Mouse (Mus musculus) MEL (cell line): Measurements from ENCODE around the gene Pf4.

ENCODE experiments used
- CTCF ChIP-seq, 3 experiments: IDR thresholded peaks in 2 of 3; conservative IDR thresholded peaks in 1 of 3; 2 replicates each; pipeline ENCODE4 v1.5.1; 2011 to 2012; ENCODE audit warnings: low read length in 3 of 3, low read depth in 2 of 3, mild to moderate bottlenecking in 2 of 3, improper control_type of control experiment in 1 of 3, inconsistent platforms in 1 of 3, mixed read lengths in 1 of 3, moderate library complexity in 1 of 3; ENCODE audit not compliant: control insufficient read depth in 1 of 3, insufficient read depth in 1 of 3, poor library complexity in 1 of 3, severe bottlenecking in 1 of 3
- MAZ ChIP-seq: IDR thresholded peaks from 2 replicates; pipeline ENCODE4 v1.6.1; 2012; ENCODE audit warnings: low read depth, mild to moderate bottlenecking, inconsistent platforms, low read length, improper control_type of control experiment
- MYB ChIP-seq: IDR thresholded peaks from 2 replicates; pipeline ENCODE4 v1.6.1; 2011; ENCODE audit warnings: mild to moderate bottlenecking, low read depth, low read length, improper control_type of control experiment
- POLR2A ChIP-seq, 2 experiments: IDR thresholded peaks; 2 replicates each; pipeline ENCODE4 v1.6.1; 2011 to 2012; ENCODE audit warnings: low read length in 2 of 2, mild to moderate bottlenecking in 2 of 2, control low read depth in 1 of 2, improper control_type of control experiment in 1 of 2, low read depth in 1 of 2, moderate library complexity in 1 of 2; ENCODE audit not compliant: control insufficient read depth in 1 of 2, insufficient read depth in 1 of 2, poor library complexity in 1 of 2
- TBP ChIP-seq: IDR thresholded peaks from 2 replicates; pipeline ENCODE4 v1.8.0; 2011; ENCODE audit warnings: low read depth, low read length, improper control_type of control experiment
- USF1 ChIP-seq: IDR thresholded peaks from 2 replicates; pipeline ENCODE4 v1.6.1; 2014; ENCODE audit warnings: low read depth, mild to moderate bottlenecking, inconsistent platforms, low read length, improper control_type of control experiment, moderate library complexity

DNA sequence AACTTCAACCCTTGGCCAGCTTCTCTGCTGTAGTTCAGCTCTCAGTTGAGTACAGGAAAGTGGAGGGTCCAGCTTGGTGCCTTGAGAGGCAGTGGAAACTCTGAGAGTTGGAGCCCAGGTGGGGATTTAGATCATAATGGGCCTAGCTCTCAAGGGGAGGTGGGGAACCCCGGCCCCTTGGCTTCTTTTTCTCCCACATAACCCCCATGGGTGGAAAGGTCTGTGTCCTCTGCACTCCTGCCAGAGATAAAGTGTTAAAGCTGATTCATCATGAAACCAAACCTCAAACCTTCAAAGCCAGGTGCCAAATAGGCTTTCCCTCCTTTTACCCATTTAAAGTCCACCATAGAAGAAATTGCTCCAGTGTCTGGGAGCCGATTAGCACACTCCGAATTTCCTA lies 10.4 kb upstream of the Pf4 start:
- no peak for TF ChIP-seq MAZ
- TF ChIP-seq CTCF (IDR thresholded peaks at IDR 0.05 in 2 of 3, conservative IDR thresholded peaks at IDR 0.05 in 1 of 3; ENCODE audit: control insufficient read depth in 1 of 3, insufficient read depth in 1 of 3, low read depth in 2 of 3, low read length in 3 of 3, poor library complexity in 1 of 3, severe bottlenecking in 1 of 3): no peak
- TF ChIP-seq TBP: no peak
- no peak for TF ChIP-seq USF1
- TF ChIP-seq MYB: no peak
- TF ChIP-seq POLR2A (IDR thresholded peaks at IDR 0.05; ENCODE audit: control insufficient read depth in 1 of 2, insufficient read depth in 1 of 2, low read depth in 1 of 2, low read length in 2 of 2, poor library complexity in 1 of 2): no peak
